Mouse (Mus musculus) frontal cortex, adult (tissue): Measurements from ENCODE around the gene Fkbp1b.
"Not testable (repeated sequence)": the region's sequence is repeated elsewhere in the genome, so short reads cannot be mapped to it uniquely, and the experiment has no call there.

Experiments
- ATAC-seq: cut with Nextera tagmentation; 2 replicates; pipeline ENCODE4 v1.9.2; 2017; ENCODE audit warnings: mild to moderate bottlenecking, moderate library complexity, mixed read lengths; ENCODE audit not compliant: low TSS enrichment

The Fkbp1b gene

DNA sequence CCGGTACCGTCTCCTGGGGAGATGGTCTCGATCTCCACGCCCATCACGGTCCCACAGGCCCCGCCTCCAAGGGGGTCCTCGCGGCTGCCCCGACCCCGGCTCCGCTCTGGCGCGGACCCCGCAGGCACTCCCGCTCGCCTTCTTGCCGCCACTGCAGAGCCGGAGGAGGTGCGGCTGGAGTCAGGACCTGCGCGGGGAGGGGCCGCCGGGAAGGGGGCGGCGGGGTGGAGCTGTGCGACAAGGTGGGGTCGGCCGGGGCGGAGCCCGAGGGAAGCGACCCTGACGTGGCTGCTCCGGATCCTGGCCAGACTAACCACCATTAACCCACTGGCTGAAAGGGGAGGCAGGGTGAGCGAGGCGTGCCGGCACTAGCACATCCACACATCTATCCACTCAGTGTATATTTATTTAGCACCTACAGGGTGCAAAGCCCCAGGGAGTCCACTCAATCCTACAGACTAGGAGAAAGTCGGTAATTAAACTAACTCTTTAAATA lies at the start of gene Fkbp1b:
Fkbp1b (minus strand) TSS at position 200 of the 496 bp plus-strand sequence.
- peak; percentile 20 for ATAC-seq

GRCm38 (mm10) chr12:4889891-4890290 lies 48.5 kb upstream of the Fkbp1b start:
- ATAC-seq: no peak

DNA sequence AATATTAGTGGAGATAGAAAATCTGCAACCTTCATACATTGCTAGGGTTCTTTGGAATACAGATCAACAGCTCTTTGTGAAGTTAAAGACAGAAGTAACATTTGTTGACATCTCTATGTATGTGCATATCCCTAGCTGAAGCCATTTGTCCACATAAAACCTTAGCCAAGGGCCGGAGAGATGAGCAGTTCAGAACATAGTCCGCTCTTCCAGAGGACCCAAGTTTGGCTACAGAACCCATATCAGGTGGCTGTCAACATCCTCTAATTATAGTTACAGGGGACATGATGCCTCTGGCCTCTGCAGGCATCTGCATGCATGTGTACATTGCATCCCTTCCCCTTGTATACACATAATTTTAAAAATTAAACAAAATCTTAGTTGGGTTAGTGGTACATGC lies 47.9 kb upstream of the Fkbp1b start:
- ATAC-seq: no peak

DNA sequence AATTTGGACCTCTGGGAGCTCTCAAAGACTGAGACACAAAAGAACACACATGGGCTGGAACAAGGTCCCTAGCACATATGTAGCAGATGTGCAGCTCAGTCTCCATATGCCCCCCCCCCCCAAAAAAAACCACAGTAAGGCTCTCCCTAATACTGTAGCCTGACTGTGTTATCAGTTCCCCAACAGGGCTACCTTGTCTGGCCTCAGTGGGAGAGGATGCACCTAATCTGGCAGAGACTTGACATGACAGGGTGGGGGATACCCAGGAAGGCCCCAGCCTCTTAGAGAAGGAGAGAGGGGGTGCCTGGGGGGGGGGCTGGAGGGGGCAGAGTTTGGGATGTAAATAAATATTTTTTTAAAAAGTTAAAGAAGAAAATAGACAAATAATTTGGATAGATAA lies 47.3 kb upstream of the Fkbp1b start:
- no peak for ATAC-seq

- ATAC-seq: not testable (repeated sequence)
These were observed 45.2 kb upstream of the Fkbp1b start for GRCm38 (mm10) chr12:4886581-4886980.

- ATAC-seq: no peak
These were observed 43.7 kb upstream of the Fkbp1b start for GRCm38 (mm10) chr12:4885062-4885461.

DNA sequence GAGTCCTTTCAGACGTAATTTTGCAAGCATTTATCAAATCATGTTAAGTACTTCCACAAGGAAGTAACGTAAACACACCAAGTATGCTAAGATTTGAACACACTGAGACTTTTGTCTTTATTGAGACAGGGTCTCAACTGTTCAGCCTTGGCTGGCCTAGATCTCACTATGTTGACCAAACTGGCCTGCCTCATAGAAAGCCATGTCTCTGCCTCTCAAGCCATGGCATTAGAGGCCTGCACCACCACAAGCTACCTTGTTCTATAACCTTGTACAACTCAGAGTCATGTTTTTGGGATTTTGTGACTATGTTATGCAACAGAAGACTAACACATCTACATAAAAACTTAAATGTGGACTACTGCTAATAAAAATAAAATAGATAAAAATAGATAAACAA lies 40.7 kb upstream of the Fkbp1b start:
- no peak for ATAC-seq

DNA sequence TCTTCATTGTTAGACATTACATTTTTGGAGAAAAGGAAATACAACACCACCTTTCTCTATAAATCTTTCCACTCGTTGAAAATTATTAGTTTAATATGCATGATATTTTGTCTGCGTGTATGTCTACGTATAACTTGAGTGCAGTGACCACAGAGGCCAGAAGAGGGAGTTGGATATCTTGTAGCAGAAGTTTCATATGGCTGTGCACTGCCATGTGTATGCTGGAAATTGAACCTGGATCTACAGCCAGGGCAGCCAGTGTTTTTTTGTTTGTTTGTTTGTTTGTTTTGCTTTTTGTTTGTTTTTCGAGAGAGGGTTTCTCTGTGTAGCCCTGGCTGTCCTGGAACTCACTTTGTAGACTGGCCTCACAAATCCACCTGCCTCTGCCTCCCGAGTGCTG lies 37.7 kb upstream of the Fkbp1b start:
- no peak for ATAC-seq

- no peak for ATAC-seq
These were observed 36.9 kb upstream of the Fkbp1b start for GRCm38 (mm10) chr12:4878296-4878783.

- ATAC-seq: no peak
These were observed 34.2 kb upstream of the Fkbp1b start for GRCm38 (mm10) chr12:4875623-4876022.

DNA sequence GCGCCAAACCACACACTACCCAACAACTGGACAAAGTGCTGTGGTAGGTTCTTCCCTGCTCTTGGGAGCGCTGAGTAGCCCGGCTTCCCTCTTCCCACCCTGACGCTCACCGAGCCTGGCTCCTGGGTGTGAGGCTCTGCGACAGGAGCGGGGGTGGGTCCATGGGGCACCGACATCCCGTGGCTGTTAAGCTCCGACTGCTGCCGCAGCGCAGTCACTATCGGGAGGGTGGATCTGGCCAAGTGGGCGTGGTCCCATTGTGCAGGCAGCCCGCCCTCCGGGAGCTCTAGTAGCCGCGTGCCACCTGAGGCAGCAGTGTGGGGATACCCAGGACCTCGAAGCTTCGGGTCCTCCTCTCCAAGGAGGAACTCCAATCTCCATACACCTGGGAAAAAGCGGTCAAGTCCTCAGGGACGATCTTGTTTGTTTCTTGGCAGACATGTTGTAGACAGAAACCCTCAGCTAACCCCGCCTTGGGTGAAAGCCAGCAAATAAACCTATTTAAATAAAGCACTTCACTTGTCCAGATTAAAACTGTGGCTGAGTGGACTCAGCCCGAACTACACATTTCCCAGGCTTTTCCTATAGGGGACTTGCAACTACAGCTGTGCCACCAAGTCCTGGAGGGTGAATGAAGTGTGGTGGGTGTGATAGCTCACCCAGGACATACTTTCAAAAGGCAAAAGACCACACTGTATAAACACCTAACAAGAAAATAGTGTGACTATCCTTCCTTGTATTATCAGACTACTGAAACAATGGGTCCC lies 33.0 kb upstream of the Fkbp1b start, which contains the start of gene Mfsd2b:
Mfsd2b (minus strand) TSS at position 199 of the 767 bp plus-strand sequence.
- peak; percentile 66 for ATAC-seq

GRCm38 (mm10) chr12:4873531-4873930 lies 32.1 kb upstream of the Fkbp1b start:
- ATAC-seq: no peak

DNA sequence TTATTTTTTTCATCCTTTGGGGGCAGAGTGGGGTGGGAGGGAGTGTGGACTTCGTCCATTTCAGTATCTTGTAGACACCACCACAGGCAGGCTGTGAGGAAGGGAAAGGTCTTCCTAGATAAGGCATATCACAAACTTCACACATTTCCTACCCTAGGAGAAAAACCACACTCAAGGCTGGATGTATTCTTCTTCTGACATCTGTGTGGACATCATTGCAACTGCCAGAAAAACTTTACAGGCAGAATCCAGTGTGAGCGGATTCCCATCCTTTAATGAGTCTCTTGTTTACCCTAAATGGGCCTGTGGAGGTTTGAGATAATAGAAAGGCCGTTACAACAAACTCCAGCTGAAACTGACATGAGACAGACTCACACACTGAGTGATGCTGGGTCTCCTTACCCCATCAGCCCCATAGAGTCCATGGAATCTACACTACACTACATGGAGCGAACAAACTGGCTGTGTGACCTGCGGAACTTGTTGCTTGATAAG lies 31.6 kb upstream of the Fkbp1b start:
- no peak for ATAC-seq

GRCm38 (mm10) chr12:4872273-4872672 lies 30.9 kb upstream of the Fkbp1b start:
- no peak for ATAC-seq

DNA sequence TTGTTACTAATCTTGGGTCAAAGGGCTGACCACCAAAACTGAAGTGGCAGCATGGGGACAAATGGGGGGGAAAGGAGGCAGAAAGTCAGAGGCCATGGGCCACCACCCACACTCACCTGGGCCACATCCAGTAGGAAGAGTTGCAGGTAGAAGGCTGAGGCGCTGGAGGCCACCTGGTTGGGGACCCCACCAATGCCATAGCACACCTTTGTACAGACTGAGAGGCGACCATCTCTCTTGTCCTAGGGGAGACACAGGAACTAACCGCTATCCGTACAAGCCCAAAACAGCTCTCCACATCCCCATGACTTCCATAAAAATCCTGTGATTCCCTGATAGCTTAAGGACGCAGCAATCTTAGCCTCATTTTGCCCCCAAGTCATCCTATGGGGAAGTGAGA lies 29.9 kb upstream of the Fkbp1b start:
- no peak for ATAC-seq

DNA sequence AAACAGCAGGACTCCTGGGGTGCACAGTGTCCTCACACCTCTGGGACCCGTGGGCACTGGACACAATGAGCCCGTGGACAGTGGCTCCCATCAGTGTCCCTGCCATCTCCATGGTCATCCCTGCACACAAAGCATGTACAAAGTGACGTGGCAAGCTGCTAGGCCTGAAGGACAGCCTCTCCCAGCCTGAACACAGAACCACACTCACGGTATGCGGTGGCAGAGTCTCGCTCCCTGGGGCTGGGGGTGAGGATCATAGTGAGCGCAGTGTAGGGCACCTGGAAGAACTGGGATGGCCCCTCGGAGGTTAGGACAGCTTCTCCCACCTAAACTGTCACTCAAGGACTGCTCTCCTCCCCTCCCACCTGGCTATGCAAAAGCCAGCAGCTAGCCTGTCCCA lies 27.5 kb upstream of the Fkbp1b start:
- ATAC-seq: no peak

- ATAC-seq: peak; percentile 77
These were observed 22.9 kb upstream of the Fkbp1b start for GRCm38 (mm10) chr12:4864338-4864690.

- peak; percentile 13; the same call in 1 of the 2 replicates for ATAC-seq
These were observed 22.4 kb upstream of the Fkbp1b start for GRCm38 (mm10) chr12:4863654-4864337.

DNA sequence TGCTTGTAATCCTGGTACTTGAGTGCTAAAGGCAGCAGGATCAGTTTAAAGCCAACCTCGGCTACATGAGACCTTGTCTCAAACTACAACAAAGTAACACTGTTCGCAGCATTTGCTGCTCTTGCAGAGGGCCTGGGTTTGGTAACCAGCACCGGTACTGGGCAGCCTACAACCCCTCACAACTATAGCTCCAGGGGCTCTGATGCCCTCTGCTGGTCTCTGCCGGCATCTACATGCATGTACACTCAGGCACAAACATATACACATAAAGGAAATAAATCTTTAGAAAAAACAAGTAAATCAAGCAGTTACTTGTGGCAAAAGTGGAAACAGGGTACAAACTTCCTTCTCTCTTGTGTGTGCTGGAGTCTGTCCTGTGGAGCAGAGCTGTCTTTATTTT lies 21.3 kb upstream of the Fkbp1b start:
- ATAC-seq: no peak

- ATAC-seq: no peak
These were observed 18.0 kb upstream of the Fkbp1b start for GRCm38 (mm10) chr12:4859241-4859914.

- no peak for ATAC-seq
These were observed 15.4 kb upstream of the Fkbp1b start for GRCm38 (mm10) chr12:4856834-4857233.

DNA sequence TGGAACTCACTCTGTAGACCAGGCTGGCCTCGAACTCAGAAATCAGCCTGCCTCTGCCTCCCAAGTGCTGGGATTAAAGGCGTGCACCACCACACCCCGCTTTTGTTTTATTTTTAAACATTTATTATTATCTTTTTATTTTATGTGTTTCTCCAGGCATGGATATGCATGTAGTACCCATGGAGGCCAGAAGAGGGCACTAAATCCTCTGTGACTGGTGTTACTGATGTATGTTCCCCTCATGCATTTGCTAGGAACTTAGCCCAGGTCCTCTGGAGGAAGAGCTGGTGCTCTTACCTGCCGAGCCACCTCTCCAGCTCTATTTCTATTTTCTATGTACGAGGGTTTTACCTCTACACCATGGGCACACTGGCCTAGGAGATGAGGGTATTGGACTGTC lies 14.8 kb upstream of the Fkbp1b start:
- no peak for ATAC-seq
